Mouse (Mus musculus) olfactory bulb, adult 2 months (tissue): Measurements from ENCODE around the gene Mypn.

Source experiments
- CTCF ChIP-seq: fragments of 200-500 bp; IDR thresholded peaks from 2 replicates; pipeline ENCODE4 v1.5.1; 2012; ENCODE audit warnings: low read depth, mild to moderate bottlenecking, low read length, moderate library complexity; ENCODE audit not compliant: insufficient read depth
- POLR2A ChIP-seq: fragments of 200-500 bp; IDR thresholded peaks from 2 replicates; pipeline ENCODE4 v1.6.1; 2012; ENCODE audit warnings: mild to moderate bottlenecking, low read depth, low read length, moderate library complexity; ENCODE audit not compliant: insufficient read depth

GRCm38 (mm10) chr10:63123141-63123540 is 80.6 kb downstream of the Mypn start:
- TF ChIP-seq CTCF (no peak), POLR2A (no peak)
